Mouse (Mus musculus): Measurements from ENCODE around the gene Ap1b1. TPM values are rescaled to one million over a fixed set of nuclear protein-coding genes. Genes with fewer than 3 reads are reported as not detected.
"Not testable (repeated sequence)": the region's sequence is repeated elsewhere in the genome, so short reads cannot be mapped to it uniquely, and the experiment has no call there.

Ap1b1 gene
- total RNA-seq, 2 experiments from 2014 or later: 37.0 to 39.4 TPM

DNA sequence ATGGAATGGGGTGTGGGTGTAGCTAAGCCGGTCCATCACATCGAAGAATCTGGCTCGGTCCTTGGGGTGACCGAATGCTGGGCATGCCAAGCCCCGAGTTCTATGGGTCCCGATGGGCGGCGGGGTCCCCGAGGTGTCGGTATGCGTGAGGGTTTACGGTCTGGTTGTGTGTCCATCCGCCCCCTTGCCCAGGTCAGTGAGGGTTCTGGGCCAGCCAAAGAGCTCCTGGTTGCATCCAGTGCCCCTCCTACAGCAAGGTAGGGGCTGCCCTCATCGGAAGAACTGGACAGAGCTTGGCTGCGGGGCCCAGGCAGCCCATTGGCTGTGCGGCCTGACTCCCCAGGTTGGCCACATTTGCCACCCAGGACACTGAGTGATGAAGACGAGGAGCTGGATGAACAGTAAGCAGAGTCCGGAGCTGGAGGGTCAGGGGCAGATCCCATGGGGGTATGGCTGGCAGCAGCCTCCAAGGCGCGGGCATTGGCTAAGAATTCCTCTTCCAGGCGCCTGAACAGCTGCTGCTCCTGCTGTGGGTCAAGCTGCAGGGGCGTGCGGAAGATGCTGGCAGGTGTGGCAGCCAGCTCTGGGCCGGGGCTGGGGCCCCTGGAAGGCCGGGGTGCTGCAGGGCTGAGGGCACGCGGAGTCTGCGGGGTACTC is 74.3 kb downstream of the Ap1b1 start:
- no peak for ATAC-seq (ENCODE audit: poor library complexity, severe bottlenecking)

- peak; percentile 30 for ATAC-seq (ENCODE audit: poor library complexity, severe bottlenecking)
These were observed 75.0 kb downstream of the Ap1b1 start for GRCm38 (mm10) chr11:5061413-5062139.

GRCm38 (mm10) chr11:5062326-5062725 is 75.7 kb downstream of the Ap1b1 start:
- no peak for ATAC-seq (ENCODE audit: poor library complexity, severe bottlenecking)

GRCm38 (mm10) chr11:5062860-5063505 is 76.4 kb downstream of the Ap1b1 start:
- no peak for ATAC-seq (ENCODE audit: poor library complexity, severe bottlenecking)

- no peak for ATAC-seq (ENCODE audit: poor library complexity, severe bottlenecking)
These were observed 77.1 kb downstream of the Ap1b1 start for GRCm38 (mm10) chr11:5063561-5064281.

DNA sequence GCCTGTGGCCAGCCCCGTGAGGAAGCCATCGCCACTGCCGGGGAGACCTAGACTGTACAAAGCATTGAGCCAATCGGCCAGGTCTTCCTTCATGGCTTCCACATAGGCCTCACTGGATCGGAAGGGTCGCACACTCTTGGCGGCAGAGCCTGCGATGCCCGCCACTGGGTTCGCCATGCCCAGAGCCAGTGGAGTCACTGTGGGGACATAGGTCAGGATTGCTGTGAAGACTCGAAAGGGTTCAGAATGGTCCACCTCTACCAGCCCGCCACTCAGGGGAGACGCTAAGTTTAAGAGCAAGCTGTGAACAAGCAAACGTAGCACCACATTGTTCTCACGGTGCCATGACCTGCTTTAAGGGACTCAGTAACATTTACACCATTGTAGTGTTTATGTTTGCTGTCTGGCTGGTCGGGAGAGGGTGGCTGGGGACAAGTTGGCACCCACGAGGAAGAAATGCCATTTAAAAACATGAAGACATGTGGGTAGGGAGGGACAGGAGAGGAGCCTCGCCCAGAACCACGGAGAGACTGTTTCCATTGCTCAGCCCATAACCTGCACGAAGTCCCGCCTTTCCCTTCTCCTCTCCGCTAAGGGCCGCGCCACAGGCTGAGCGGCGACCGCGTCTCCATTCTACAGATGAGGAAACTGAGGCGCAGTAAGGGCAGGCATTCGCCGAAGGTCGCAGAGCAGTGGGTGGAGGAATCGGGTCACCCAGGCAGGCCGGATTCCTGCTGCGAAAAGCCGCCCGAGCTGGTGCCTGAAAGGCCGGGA is 77.8 kb downstream of the Ap1b1 start:
- ATAC-seq (ENCODE audit: poor library complexity, severe bottlenecking): no peak

- peak; percentile 64 for ATAC-seq (ENCODE audit: poor library complexity, severe bottlenecking)
These were observed 78.6 kb downstream of the Ap1b1 start, which contains the start of gene Gas2l1 for GRCm38 (mm10) chr11:5065056-5065821. Gas2l1 (minus strand) TSS chr11:5065327.

DNA sequence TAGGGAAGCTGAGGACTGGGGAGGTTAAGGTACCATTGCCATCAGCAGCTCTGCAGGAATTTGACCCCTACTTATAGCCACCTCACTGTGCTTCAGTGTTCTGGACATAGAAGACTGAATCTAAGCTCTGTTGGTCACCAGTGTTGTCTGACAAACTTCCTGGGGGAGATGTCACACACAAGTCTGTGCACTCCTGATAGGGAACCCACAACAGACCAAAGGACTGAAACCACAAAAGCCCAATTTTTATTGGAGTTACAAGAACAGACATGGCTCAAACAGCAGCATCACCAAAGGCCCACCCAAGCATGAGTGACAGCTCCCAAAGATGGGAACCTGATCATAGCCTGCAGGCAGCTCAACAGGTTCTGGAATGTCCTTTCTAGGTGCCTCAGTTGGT is 80.4 kb downstream of the Ap1b1 start:
- ATAC-seq (ENCODE audit: poor library complexity, severe bottlenecking): no peak

GRCm38 (mm10) chr11:5068126-5068971 is 81.7 kb downstream of the Ap1b1 start:
- ATAC-seq (ENCODE audit: poor library complexity, severe bottlenecking): no peak

DNA sequence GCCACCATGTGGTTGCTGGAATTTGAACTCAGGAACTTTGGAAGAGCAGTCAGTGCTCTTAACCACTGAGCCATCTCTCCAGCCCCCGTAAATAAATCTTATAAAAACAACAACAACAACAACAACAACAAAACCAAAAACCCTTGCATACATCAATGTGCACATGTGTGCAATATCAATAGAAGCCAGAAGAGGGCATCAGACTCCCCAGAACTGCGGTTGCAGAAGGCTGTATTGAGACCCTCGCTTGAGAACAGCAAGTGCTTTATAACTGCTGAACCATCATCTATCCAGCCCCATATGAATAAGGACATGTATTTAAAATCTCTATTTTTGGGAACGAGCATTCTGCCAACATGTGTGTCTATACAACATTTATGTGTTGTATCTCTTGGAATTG is 88.3 kb downstream of the Ap1b1 start:
- no peak for ATAC-seq (ENCODE audit: poor library complexity, severe bottlenecking)

DNA sequence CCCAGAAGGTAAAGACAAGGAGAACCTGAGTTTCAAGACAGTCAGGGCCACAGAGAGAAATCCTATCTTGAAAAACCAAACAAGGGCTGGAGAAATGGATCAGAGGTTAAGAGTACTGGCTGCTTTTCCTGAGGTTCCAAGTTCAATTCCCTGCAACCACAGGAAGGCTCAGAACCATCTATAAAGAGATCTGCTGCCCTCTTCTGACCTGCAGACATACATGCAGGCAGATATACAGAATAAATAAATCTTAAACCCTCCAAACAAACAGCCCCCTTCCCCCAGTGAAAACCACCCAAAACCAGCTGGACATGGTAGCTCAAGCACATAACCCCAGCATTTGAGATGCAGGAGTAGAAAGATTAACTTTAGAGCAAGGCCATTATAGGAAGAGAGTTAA is 89.1 kb downstream of the Ap1b1 start:
- ATAC-seq (ENCODE audit: poor library complexity, severe bottlenecking): no peak

- ATAC-seq (ENCODE audit: poor library complexity, severe bottlenecking): not testable (repeated sequence)
These were observed 90.2 kb downstream of the Ap1b1 start for GRCm38 (mm10) chr11:5076843-5077242.

- no peak for ATAC-seq (ENCODE audit: poor library complexity, severe bottlenecking)
These were observed 102.5 kb downstream of the Ap1b1 start for GRCm38 (mm10) chr11:5089147-5089546.

GRCm38 (mm10) chr11:5091706-5092105 is 105.1 kb downstream of the Ap1b1 start:
- ATAC-seq (ENCODE audit: poor library complexity, severe bottlenecking): peak; percentile 45; the same call in 1 of the 2 replicates

Other genes with a start within 250 kb of the Ap1b1 start
- gene Cabp7, start 240.0 kb upstream of the Ap1b1 start, total RNA-seq (2015): not detected in 2 replicates
- not detected in 2 replicates for gene Cabp7, start 240.0 kb upstream of the Ap1b1 start, total RNA-seq (2017)
- gene Nf2, start 137.3 kb upstream of the Ap1b1 start, total RNA-seq (2015): 12.4 and 12.6 TPM in 2 replicates
- 36.7 and 55.3 TPM in 2 replicates for gene Nf2, start 137.3 kb upstream of the Ap1b1 start, total RNA-seq (2017)
- 1.8 and 3.1 TPM in 2 replicates for gene Nipsnap1, start 112.9 kb upstream of the Ap1b1 start, total RNA-seq (2015)
- gene Nipsnap1, start 112.9 kb upstream of the Ap1b1 start, total RNA-seq (2017): 3.9 and 5.9 TPM in 2 replicates
- gene Thoc5, start 91.5 kb upstream of the Ap1b1 start, total RNA-seq (2015): 14.0 and 16.5 TPM in 2 replicates
- gene Thoc5, start 91.5 kb upstream of the Ap1b1 start, total RNA-seq (2017): 31.6 and 32.3 TPM in 2 replicates
- 0.21 and 0.33 TPM in 2 replicates for gene Nefh, start 38.8 kb upstream of the Ap1b1 start, total RNA-seq (2015)
- gene Nefh, start 38.8 kb upstream of the Ap1b1 start, total RNA-seq (2017): 0.22 and 0.28 TPM in 2 replicates
- not detected in 2 replicates for gene Rasl10a, start 71.3 kb downstream of the Ap1b1 start, total RNA-seq (2015)
- not detected in 2 replicates for gene Rasl10a, start 71.3 kb downstream of the Ap1b1 start, total RNA-seq (2017)
- gene Gas2l1, start 78.5 kb downstream of the Ap1b1 start, total RNA-seq (2015): 1.5 and 2.4 TPM in 2 replicates
- gene Gas2l1, start 78.5 kb downstream of the Ap1b1 start, total RNA-seq (2017): 0.89 and 1.1 TPM in 2 replicates
- gene Rhbdd3, start 112.1 kb downstream of the Ap1b1 start, total RNA-seq (2015): 2.6 and 6.0 TPM in 2 replicates
- 11.5 and 14.5 TPM in 2 replicates for gene Rhbdd3, start 112.1 kb downstream of the Ap1b1 start, total RNA-seq (2017)
- gene Ewsr1, start 112.4 kb downstream of the Ap1b1 start, total RNA-seq (2015): 129 and 153 TPM in 2 replicates
- gene Ewsr1, start 112.4 kb downstream of the Ap1b1 start, total RNA-seq (2017): 326 and 348 TPM in 2 replicates
- gene Emid1, start 165.4 kb downstream of the Ap1b1 start, total RNA-seq (2015): 0.85 and 2.7 TPM in 2 replicates
- 1.6 and 1.7 TPM in 2 replicates for gene Emid1, start 165.4 kb downstream of the Ap1b1 start, total RNA-seq (2017)